Mouse (Mus musculus) ES-E14 (cell line): ENCODE data around the gene Asic2.

ENCODE experiments used
- CHD2 ChIP-seq: IDR thresholded peaks from 2 replicates; pipeline ENCODE4 v1.6.1; 2014; ENCODE audit warnings: mild to moderate bottlenecking, low read depth, low read length, inconsistent platforms
- ZNF384 ChIP-seq: IDR thresholded peaks from 2 replicates; pipeline ENCODE4 v1.6.1; 2012; ENCODE audit warnings: low read depth, low read length, inconsistent platforms

- TF ChIP-seq CHD2: no peak
- TF ChIP-seq ZNF384: no peak
Observed at GRCm38 (mm10) chr11:80835841-80836240, 1132.4 kb downstream of the Asic2 start.
